Mouse (Mus musculus) midbrain, embryonic 12.5 days (tissue): ENCODE data around the gene Olfr548-ps1. TPM values are rescaled to one million over a fixed set of nuclear protein-coding genes. Genes with fewer than 3 reads are reported as not detected.

Experiments
- polyA plus RNA-seq: library from polyadenylated mRNA; unstranded; fragments of >200 nt; fragmentation: Nextera tagmentation; extraction: Ambion mirVana; gene quantifications from 2 replicates; pipeline ENCODE4 v1.2.1, GENCODE M21; 2016

The Olfr548-ps1 gene
- polyA plus RNA-seq, 1 experiment from 2014 or later, result not detected

Other genes with a start within 250 kb of the Olfr548-ps1 start
- gene Rrm1, start 99.2 kb upstream of the Olfr548-ps1 start, polyA plus RNA-seq, result 166 and 169 TPM in 2 replicates
- gene Olfr543, start 59.2 kb upstream of the Olfr548-ps1 start, polyA plus RNA-seq, result 0.46 and 0.80 TPM in 2 replicates
- 0.20 and 0.24 TPM in 2 replicates for gene Olfr544, start 52.6 kb upstream of the Olfr548-ps1 start, polyA plus RNA-seq
- gene Olfr545, start 41.3 kb upstream of the Olfr548-ps1 start, polyA plus RNA-seq, result 0.11 and 0.14 TPM in 2 replicates
- gene Olfr547, start 6.1 kb upstream of the Olfr548-ps1 start, polyA plus RNA-seq, result not detected in 2 replicates
- gene Olfr549, start 9.0 kb downstream of the Olfr548-ps1 start, polyA plus RNA-seq, result not detected in 2 replicates
- gene Trim21, start 24.6 kb downstream of the Olfr548-ps1 start, polyA plus RNA-seq, result 0.26 and 0.94 TPM in 2 replicates
- gene Olfr550, start 30.5 kb downstream of the Olfr548-ps1 start, polyA plus RNA-seq, result not detected in 2 replicates
- gene Olfr551, start 51.0 kb downstream of the Olfr548-ps1 start, polyA plus RNA-seq, result not detected in 2 replicates
- gene Olfr552, start 56.9 kb downstream of the Olfr548-ps1 start, polyA plus RNA-seq, result not detected in 2 replicates
- gene Olfr553, start 77.3 kb downstream of the Olfr548-ps1 start, polyA plus RNA-seq, result not detected in 2 replicates
- not detected in 2 replicates for gene Olfr554, start 97.5 kb downstream of the Olfr548-ps1 start, polyA plus RNA-seq
- gene Olfr555, start 117.9 kb downstream of the Olfr548-ps1 start, polyA plus RNA-seq, result not detected in 2 replicates
- not detected in 2 replicates for gene Olfr556, start 124.0 kb downstream of the Olfr548-ps1 start, polyA plus RNA-seq
- gene Trim68, start 146.4 kb downstream of the Olfr548-ps1 start, polyA plus RNA-seq, result 9.5 and 9.6 TPM in 2 replicates
- not detected in 2 replicates for gene Olfr557, start 155.0 kb downstream of the Olfr548-ps1 start, polyA plus RNA-seq
- not detected in 2 replicates for gene Olfr558, start 161.3 kb downstream of the Olfr548-ps1 start, polyA plus RNA-seq
- gene Olfr33, start 178.2 kb downstream of the Olfr548-ps1 start, polyA plus RNA-seq, result not detected in 2 replicates
- not detected in 2 replicates for gene Olfr559, start 186.6 kb downstream of the Olfr548-ps1 start, polyA plus RNA-seq
- not detected in 2 replicates for gene Olfr560, start 218.5 kb downstream of the Olfr548-ps1 start, polyA plus RNA-seq
- gene Olfr78, start 218.6 kb downstream of the Olfr548-ps1 start, polyA plus RNA-seq, result not detected in 2 replicates
- gene Olfr561, start 230.3 kb downstream of the Olfr548-ps1 start, polyA plus RNA-seq, result not detected in 2 replicates